Mouse (Mus musculus): Measurements from ENCODE around the gene Rnf213. TPM values are rescaled to one million over a fixed set of nuclear protein-coding genes. Genes with fewer than 3 reads are reported as not detected.
"Not testable (repeated sequence)": the region's sequence is repeated elsewhere in the genome, so short reads cannot be mapped to it uniquely, and the experiment has no call there.

The Rnf213 gene
- polyA plus RNA-seq (2017; shearing (Covaris generic)) = 10 to 100 TPM; 43.2 to 52.8 TPM

GRCm38 (mm10) chr11:119392800-119393482, at the start of gene Rnf213:
Rnf213 (plus strand) TSS chr11:119393100.
- peak; percentile 55 for ATAC-seq

GRCm38 (mm10) chr11:119344178-119344577, 48.7 kb upstream of the Rnf213 start:
- no peak for ATAC-seq

- ATAC-seq = no peak
Observed at GRCm38 (mm10) chr11:119344865-119345264, 48.0 kb upstream of the Rnf213 start.

- no peak for ATAC-seq
Observed at GRCm38 (mm10) chr11:119347125-119347524, 45.8 kb upstream of the Rnf213 start.

GRCm38 (mm10) chr11:119352113-119352512, 40.8 kb upstream of the Rnf213 start:
- ATAC-seq = peak; percentile 36

GRCm38 (mm10) chr11:119353946-119354345, 39.0 kb upstream of the Rnf213 start:
- no peak for ATAC-seq

- ATAC-seq = peak; percentile 56
Observed at GRCm38 (mm10) chr11:119354798-119355442, 38.0 kb upstream of the Rnf213 start.

- peak; percentile 36 for ATAC-seq
Observed at GRCm38 (mm10) chr11:119355443-119356385, 37.2 kb upstream of the Rnf213 start, which contains the start of the genes Sgsh and Slc26a11. Sgsh (minus strand) TSS chr11:119355536. Slc26a11 (plus strand) TSS chr11:119355557.

- ATAC-seq = no peak
Observed at GRCm38 (mm10) chr11:119359089-119359488, 33.8 kb upstream of the Rnf213 start.

- ATAC-seq = no peak
Observed at GRCm38 (mm10) chr11:119362769-119363533, 29.9 kb upstream of the Rnf213 start.

- ATAC-seq = peak; percentile 68
Observed at GRCm38 (mm10) chr11:119363534-119364145, 29.3 kb upstream of the Rnf213 start.

- ATAC-seq = no peak
Observed at GRCm38 (mm10) chr11:119375425-119375824, 17.5 kb upstream of the Rnf213 start.

GRCm38 (mm10) chr11:119377326-119377725, 15.6 kb upstream of the Rnf213 start:
- no peak for ATAC-seq

GRCm38 (mm10) chr11:119378551-119378950, 14.3 kb upstream of the Rnf213 start:
- no peak for ATAC-seq

- ATAC-seq = no peak
Observed at GRCm38 (mm10) chr11:119381631-119382337, 11.1 kb upstream of the Rnf213 start.

- no peak for ATAC-seq
Observed at GRCm38 (mm10) chr11:119382338-119382850, 10.5 kb upstream of the Rnf213 start.

GRCm38 (mm10) chr11:119384904-119385303, 8.0 kb upstream of the Rnf213 start:
- peak; percentile 84 for ATAC-seq

GRCm38 (mm10) chr11:119386306-119386705, 6.6 kb upstream of the Rnf213 start:
- ATAC-seq = no peak

- ATAC-seq = not testable (repeated sequence)
Observed at GRCm38 (mm10) chr11:119387273-119387672, 5.6 kb upstream of the Rnf213 start.

GRCm38 (mm10) chr11:119389851-119390270, 3.0 kb upstream of the Rnf213 start:
- no peak for ATAC-seq
